Mouse (Mus musculus) adrenal gland, adult 18-20 months (tissue): ENCODE data around the gene Olfr146. TPM values are rescaled to one million over a fixed set of nuclear protein-coding genes. Genes with fewer than 3 reads are reported as not detected.

Experiments used
- DNase-seq, 2 experiments: peaks; one replicate each; pipeline ENCODE4 v3.0.0; 2021 to 2022; ENCODE audit warnings: low spot score in 2 of 2
- long read RNA-seq, 2 experiments: library from polyadenylated mRNA; stranded (forward); transcript quantifications; one replicate each; pipeline ENCODE4 v2.0.0; 2021
- microRNA-seq, 2 experiments: library from miRNA; unstranded; fragments of <30 nt; microRNA quantifications; one replicate each; pipeline ENCODE4 v1.2.0; 2021; ENCODE audit warnings: borderline number of aligned reads in 2 of 2
- total RNA-seq, 2 experiments: library from RNA; stranded (reverse); gene quantifications; 1 replicate in 1 of 2; 2 replicates in 1 of 2; pipeline ENCODE4 v1.2.3; 2021

Olfr146 gene
- total RNA-seq, result not detected
- long read RNA-seq, experiment 1, result 0 reads
- long read RNA-seq, experiment 2, result 0 reads

- no peak for DNase-seq
Measured at GRCm38 (mm10) chr9:39023277-39023676, at the start of gene Olfr146. Olfr146 (minus strand) TSS chr9:39023377.

- no peak for DNase-seq
Measured at GRCm38 (mm10) chr9:39064851-39065250, 41.7 kb upstream of the Olfr146 start, which contains the start of gene Olfr937. Olfr937 (minus strand) TSS chr9:39064951.

GRCm38 (mm10) chr9:38999583-38999982 lies 23.6 kb downstream of the Olfr146 start, which contains the start of gene Olfr935:
Olfr935 (minus strand) TSS chr9:38999683.
- no peak for DNase-seq

GRCm38 (mm10) chr9:38988215-38988614 lies 35.0 kb downstream of the Olfr146 start, which contains the start of gene Olfr934:
Olfr934 (minus strand) TSS chr9:38988315.
- DNase-seq, result no peak

GRCm38 (mm10) chr9:38972013-38972412 lies 51.2 kb downstream of the Olfr146 start, which contains the start of gene Olfr933:
Olfr933 (plus strand) TSS chr9:38972313.
- DNase-seq, result no peak

Small RNA genes within 50 kb of the gene (microRNA-seq; reads per million reads assigned to microRNA genes)
- 0 reads per million in 2 experiments for gene Gm25529

Other genes with a start within 250 kb of the Olfr146 start
- gene Olfr922, start 208.8 kb downstream of the Olfr146 start, total RNA-seq, result not detected
- not detected for gene Olfr923, start 196.8 kb downstream of the Olfr146 start, total RNA-seq
- not detected for gene Olfr924, start 178.9 kb downstream of the Olfr146 start, total RNA-seq
- not detected for gene Olfr26, start 168.3 kb downstream of the Olfr146 start, total RNA-seq
- gene Olfr926, start 146.3 kb downstream of the Olfr146 start, total RNA-seq, result not detected
- not detected for gene Olfr930, start 93.6 kb downstream of the Olfr146 start, total RNA-seq
- gene Olfr933, start 51.1 kb downstream of the Olfr146 start, total RNA-seq, result not detected
- not detected for gene Olfr934, start 35.1 kb downstream of the Olfr146 start, total RNA-seq
- not detected for gene Olfr935, start 23.7 kb downstream of the Olfr146 start, total RNA-seq
- gene Olfr937, start 41.6 kb upstream of the Olfr146 start, total RNA-seq, result not detected
- gene Olfr938, start 55.5 kb upstream of the Olfr146 start, total RNA-seq, result not detected
- gene Olfr27, start 104.8 kb upstream of the Olfr146 start, total RNA-seq, result not detected
- not detected for gene Olfr943, start 142.9 kb upstream of the Olfr146 start, total RNA-seq
- not detected for gene Olfr944, start 178.5 kb upstream of the Olfr146 start, total RNA-seq
- gene Olfr1537, start 226.6 kb upstream of the Olfr146 start, total RNA-seq, result not detected